Comparison of ENCODE assay signal across 23 mouse cellular contexts in genomic region chr2:152763310-152763709, GRCm38 (mm10). TPM values are rescaled to one million over a fixed set of nuclear protein-coding genes. Genes with fewer than 3 reads are reported as not detected.
"Had no signal": no experiment of that assay in that cellular context is flagged by ENCODE, and none has a peak within 500 bp of the region (broad histone marks: within the 10 kb centered on the region; RNA-seq: fewer than 3 reads in every experiment).

No protein-coding gene starts in this region.

- H3K36me3 ChIP-seq: heart, embryonic 12.5 days; hindbrain, embryonic 13.5 days; hindbrain, embryonic 15.5 days; kidney, embryonic 15.5 days; limb, embryonic 10.5 days; limb, embryonic 12.5 days had no signal

- H3K27me3 ChIP-seq: heart, embryonic 12.5 days; hindbrain, embryonic 13.5 days; hindbrain, embryonic 15.5 days; kidney, embryonic 15.5 days; limb, embryonic 12.5 days had no signal

- DNase-seq: gastrocnemius, postnatal 14 days; gastrocnemius, postnatal 36 days; heart, adult 11 months; heart, adult 2 months; heart, postnatal 14 days; heart, postnatal 36 days; kidney, adult 11 months; kidney, adult 2 months; kidney, adult 9 months; kidney, postnatal 25 days; kidney, postnatal 4 days; liver had no signal

- H3K4me3 ChIP-seq: heart, adult 2 months; heart, embryonic 12.5 days; hindbrain, embryonic 13.5 days; hindbrain, embryonic 15.5 days; kidney, embryonic 15.5 days; layer of hippocampus, adult 2 months; left cerebral cortex, adult 2 months; limb, embryonic 10.5 days; limb, embryonic 12.5 days had no signal

- H3K9me3 ChIP-seq: heart, embryonic 12.5 days; hindbrain, embryonic 13.5 days; hindbrain, embryonic 15.5 days; kidney, embryonic 15.5 days; limb, embryonic 10.5 days; limb, embryonic 12.5 days had no signal

- H3K4me2 ChIP-seq: hindbrain, embryonic 13.5 days; hindbrain, embryonic 15.5 days; limb, embryonic 12.5 days had no signal

- H3K9ac ChIP-seq: hindbrain, embryonic 15.5 days; kidney, embryonic 15.5 days; limb, embryonic 12.5 days had no signal

- ATAC-seq: hindbrain, postnatal 0 days had no signal

- H3K27ac ChIP-seq: heart, adult 2 months; hindbrain, embryonic 13.5 days; hindbrain, embryonic 15.5 days; hindbrain, postnatal 0 days; kidney, postnatal 0 days; layer of hippocampus, adult 2 months; left cerebral cortex, adult 2 months had no signal

RNA-seq across cellular contexts. Expression of gene Cox4i2, which starts 9.3 kb away (rescaled TPM):
- total RNA-seq: hematopoietic stem cell, adult 5-6 weeks had no signal
